In genomic region chr13:45749222-45749621, GRCm38 (mm10) we compare ENCODE assay signal across 14 mouse cellular contexts.
DNase-seq lines count a peak whose midpoint lies in the region; ATAC-seq and TF ChIP-seq lines count a peak whose summit lies in the region.
"Had no signal": no experiment of that assay in that cellular context is flagged by ENCODE, and none has a peak within 500 bp of the region (broad histone marks: within the 10 kb centered on the region; RNA-seq: fewer than 3 reads in every experiment).

No protein-coding gene starts in this region.

- intact Hi-C loops in left cerebral cortex, postnatal 25 days (cut with DNase I), result loop anchor here (5.0 to 10.0 kb wide), 2 partner anchors 78 to 216 kb away; partner anchors contain the start of gene Atxn1

- DNase-seq in spleen, adult 2 months (ENCODE audit: low read depth in 1 of 2, low spot score in 2 of 2), result no peak
- DNase-seq in spleen, postnatal 14 days (ENCODE audit: low spot score in 2 of 2), result no peak
- DNase-seq in adrenal gland, postnatal 4 days (ENCODE audit: low spot score in 2 of 2), result no peak
- no peak for DNase-seq in left cerebral cortex, postnatal 25 days (ENCODE audit: low spot score in 2 of 2)
- no peak for DNase-seq in frontal cortex, postnatal 25 days (ENCODE audit: low spot score in 2 of 2)
- DNase-seq: adrenal gland, postnatal 14 days; cerebellum, adult 9-11 months; lung, adult 2 months; thymus, adult 2 months had no signal

- H3K27ac ChIP-seq in spleen, adult 2 months (ENCODE audit: insufficient read depth, low read length), result peak overlapping the region; percentile 28; the same call in 1 of the 2 replicates
- peak overlapping the region; percentile 58 for H3K27ac ChIP-seq in heart, embryonic 13.5 days (replicated peaks)
- H3K27ac ChIP-seq in kidney, embryonic 15.5 days, result peak overlapping the region; percentile 59; the same call in 1 of the 2 replicates
- H3K27ac ChIP-seq: forebrain, embryonic 15.5 days; hindbrain, embryonic 13.5 days; left cerebral cortex, adult 2 months had no signal

- H3K4me2 ChIP-seq in heart, embryonic 13.5 days, result no peak overlapping the region
- H3K4me2 ChIP-seq in kidney, embryonic 15.5 days, result no peak overlapping the region
- H3K4me2 ChIP-seq: forebrain, embryonic 15.5 days; hindbrain, embryonic 13.5 days had no signal

- no peak for TF ChIP-seq CTCF in spleen, adult 2 months (IDR thresholded peaks at IDR 0.05; ENCODE audit: extremely low read depth, insufficient read depth, insufficient read length, insufficient replicate concordance)

- no peak overlapping the region for H3K4me3 ChIP-seq in spleen, adult 2 months (ENCODE audit: extremely low read depth, insufficient read depth, insufficient read length)
- H3K4me3 ChIP-seq in heart, embryonic 13.5 days, result no peak overlapping the region
- H3K4me3 ChIP-seq in kidney, embryonic 15.5 days (replicated peaks), result no peak overlapping the region
- H3K4me3 ChIP-seq: forebrain, embryonic 15.5 days; hindbrain, embryonic 13.5 days; left cerebral cortex, adult 2 months had no signal

- H3K9ac ChIP-seq in heart, embryonic 13.5 days, result no peak overlapping the region
- H3K9ac ChIP-seq in kidney, embryonic 15.5 days, result no peak overlapping the region
- H3K9ac ChIP-seq: forebrain, embryonic 15.5 days; hindbrain, embryonic 13.5 days had no signal

- ATAC-seq in heart, embryonic 13.5 days (ENCODE audit: extremely low read depth, insufficient number of reproducible peaks, low FRiP score, low TSS enrichment), result no peak
- ATAC-seq in kidney, embryonic 15.5 days (replicated peaks; ENCODE audit: low FRiP score), result no peak
- ATAC-seq: forebrain, embryonic 15.5 days had no signal

- TF ChIP-seq POLR2A in spleen, adult 2 months (IDR thresholded peaks at IDR 0.05; ENCODE audit: low read depth, low read length), result no peak

- H3K9me3 ChIP-seq in heart, embryonic 13.5 days, result no peaks in the 10 kb centered on the region
- no peaks in the 10 kb centered on the region for H3K9me3 ChIP-seq in kidney, embryonic 15.5 days (replicated peaks)
- H3K9me3 ChIP-seq: forebrain, embryonic 15.5 days; hindbrain, embryonic 13.5 days had no signal

- no peaks in the 10 kb centered on the region for H3K27me3 ChIP-seq in spleen, adult 2 months (ENCODE audit: control insufficient read depth, insufficient read depth, low read length)
- no peaks in the 10 kb centered on the region for H3K27me3 ChIP-seq in heart, embryonic 13.5 days (replicated peaks)
- H3K27me3 ChIP-seq in kidney, embryonic 15.5 days, result no peaks in the 10 kb centered on the region
- H3K27me3 ChIP-seq: forebrain, embryonic 15.5 days; hindbrain, embryonic 13.5 days had no signal

- no peaks in the 10 kb centered on the region for H3K36me3 ChIP-seq in spleen, adult 2 months (ENCODE audit: control insufficient read depth, insufficient read depth, low read length)
- no peaks in the 10 kb centered on the region for H3K36me3 ChIP-seq in heart, embryonic 13.5 days
- H3K36me3 ChIP-seq in kidney, embryonic 15.5 days, result no peaks in the 10 kb centered on the region
- H3K36me3 ChIP-seq: forebrain, embryonic 15.5 days; hindbrain, embryonic 13.5 days had no signal

- 85% methylated on average over 8 of the region's 8 CpGs for WGBS in spleen, adult 2 months
- WGBS in heart, embryonic 13.5 days, result 67% methylated on average over 8 of the region's 8 CpGs
- 61% methylated on average over 8 of the region's 8 CpGs for WGBS in kidney, embryonic 15.5 days

- H3K4me1 ChIP-seq in spleen, adult 2 months (ENCODE audit: control insufficient read depth, insufficient read depth, insufficient read length), result no peaks in the 10 kb centered on the region
- peaks cover 38% of the 10 kb centered on the region for H3K4me1 ChIP-seq in heart, embryonic 13.5 days
- peaks cover 24% of the 10 kb centered on the region for H3K4me1 ChIP-seq in kidney, embryonic 15.5 days
